Mouse (Mus musculus): ENCODE data around the gene Mpz.

GRCm38 (mm10) chr1:171124398-171124797 is 26.1 kb upstream of the Mpz start:
- TF ChIP-seq CTCF (conservative IDR thresholded peaks at IDR 0.05; ENCODE audit: insufficient read depth, insufficient read length, low read depth, low read length) = no peak
- TF ChIP-seq POLR2A (IDR thresholded peaks at IDR 0.05; ENCODE audit: low read depth, low read length) = no peak

Data from kidney, adult 2 months (tissue).